Mouse (Mus musculus): ENCODE results near the gene Kcnn3.

DNA sequence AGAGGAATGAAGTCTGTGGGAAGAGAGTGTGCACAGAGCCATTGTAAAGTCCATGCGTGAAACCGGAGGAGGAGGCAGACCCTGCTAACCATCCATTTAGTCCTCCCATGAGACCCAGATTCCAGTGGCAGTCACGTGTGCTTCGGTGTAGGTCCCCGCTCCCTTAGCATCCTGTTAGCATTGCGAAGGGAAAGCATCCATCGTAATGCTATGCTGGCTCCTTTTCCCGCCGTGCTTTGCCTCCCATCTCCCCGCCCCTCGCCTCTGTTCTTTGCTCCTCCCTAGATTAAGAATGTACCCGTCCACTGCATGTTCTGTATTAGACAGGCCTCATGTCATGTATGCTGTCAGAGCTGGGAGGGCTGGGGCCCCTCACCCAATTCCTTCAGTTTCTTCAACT is 144.8 kb downstream of the Kcnn3 start:
- no peak for TF ChIP-seq TAL1 (IDR thresholded peaks at IDR 0.05; ENCODE audit: low read length)
- TF ChIP-seq GATA1 (IDR thresholded peaks at IDR 0.05; ENCODE audit: low read length) = no peak

Data from erythroblast, embryonic 14.5 days (primary cell).